In genomic region chr13:45455108-45455861, GRCm38 (mm10) we compare ENCODE assay signal across 8 mouse cellular contexts. TPM values are rescaled to one million over a fixed set of nuclear protein-coding genes. Genes with fewer than 3 reads are reported as not detected.
DNase-seq lines count a peak whose midpoint lies in the region; ATAC-seq and TF ChIP-seq lines count a peak whose summit lies in the region.

No protein-coding gene starts in this region.

- no peaks in the 10 kb centered on the region for H3K9me3 ChIP-seq in forebrain, embryonic 11.5 days (ENCODE audit: control insufficient read depth, low read length)
- no peaks in the 10 kb centered on the region for H3K9me3 ChIP-seq in forebrain, postnatal 0 days (ENCODE audit: low read length)
- H3K9me3 ChIP-seq in stomach, embryonic 16.5 days (replicated peaks; ENCODE audit: control insufficient read depth, low read length), result no peaks in the 10 kb centered on the region

- no peaks in the 10 kb centered on the region for H3K36me3 ChIP-seq in forebrain, embryonic 11.5 days (ENCODE audit: control insufficient read depth, insufficient read depth, low read length)
- no peaks in the 10 kb centered on the region for H3K36me3 ChIP-seq in forebrain, postnatal 0 days (ENCODE audit: insufficient read depth)
- H3K36me3 ChIP-seq in stomach, embryonic 16.5 days (ENCODE audit: control insufficient read depth, insufficient read depth, low read length), result no peaks in the 10 kb centered on the region

- WGBS in forebrain, embryonic 11.5 days, result 21% methylated on average over 15 of the region's 15 CpGs
- 28% methylated on average over 15 of the region's 15 CpGs for WGBS in forebrain, postnatal 0 days
- WGBS in stomach, embryonic 16.5 days, result 7% methylated on average over 15 of the region's 15 CpGs

- H3K4me3 ChIP-seq in forebrain, embryonic 11.5 days (ENCODE audit: low read depth, low read length), result no peak overlapping the region
- no peak overlapping the region for H3K4me3 ChIP-seq in forebrain, postnatal 0 days (ENCODE audit: low read depth, low read length)
- no peak overlapping the region for H3K4me3 ChIP-seq in stomach, embryonic 16.5 days (replicated peaks; ENCODE audit: low read length)

- intact Hi-C loops in left cerebral cortex, postnatal 36 days (cut with DNase I), result no loop called here

- no peaks in the 10 kb centered on the region for H3K27me3 ChIP-seq in forebrain, embryonic 11.5 days (ENCODE audit: control insufficient read depth, insufficient read depth, low read length)
- H3K27me3 ChIP-seq in forebrain, postnatal 0 days (ENCODE audit: insufficient read depth, low read length), result no peaks in the 10 kb centered on the region; the same call in 1 of the 2 replicates
- no peaks in the 10 kb centered on the region for H3K27me3 ChIP-seq in stomach, embryonic 16.5 days (ENCODE audit: control insufficient read depth, insufficient read depth, low read length)

- TF ChIP-seq CTCF in forebrain, postnatal 0 days (IDR thresholded peaks at IDR 0.05; ENCODE audit: low read depth), result no peak

- ATAC-seq in forebrain, embryonic 11.5 days (replicated peaks; ENCODE audit: low FRiP score), result 0 out of 2 replicates have a peak, but pooled peaks have one; percentile 30
- no peak for ATAC-seq in forebrain, postnatal 0 days
- peak; percentile 77; the same call in 1 of the 2 replicates for ATAC-seq in stomach, embryonic 16.5 days (ENCODE audit: insufficient read depth, low FRiP score)

- H3K9ac ChIP-seq in forebrain, embryonic 11.5 days (ENCODE audit: low read length), result peak overlapping the region; percentile 17; the same call in 1 of the 2 replicates
- no peak overlapping the region for H3K9ac ChIP-seq in forebrain, postnatal 0 days
- peak overlapping the region; percentile 34 for H3K9ac ChIP-seq in stomach, embryonic 16.5 days (ENCODE audit: low read length)

- no peak for DNase-seq in forebrain, embryonic 11.5 days (ENCODE audit: low spot score)
- DNase-seq in forebrain, postnatal 0 days, result no peak
- DNase-seq in adipocyte (ENCODE audit: low spot score), result peak; percentile 93
- DNase-seq in heart, adult 9 months (ENCODE audit: low spot score in 2 of 2), result peak; percentile 61 to 64
- DNase-seq in kidney, adult 8-10 months, result peak; percentile 72 to 76
- peak; percentile 30 for DNase-seq in lung, postnatal 14 days
- DNase-seq in left cerebral cortex, postnatal 36 days (ENCODE audit: low spot score in 2 of 2), result no peak

- H3K27ac ChIP-seq in forebrain, embryonic 11.5 days (ENCODE audit: low read depth, low read length), result peak overlapping the region; percentile 31; the same call in 1 of the 2 replicates
- no peak overlapping the region for H3K27ac ChIP-seq in forebrain, postnatal 0 days (ENCODE audit: low read depth, low read length)
- H3K27ac ChIP-seq in stomach, embryonic 16.5 days (ENCODE audit: low read length), result peak overlapping the region; percentile 90

- H3K4me1 ChIP-seq in forebrain, embryonic 11.5 days (replicated peaks; ENCODE audit: control insufficient read depth, insufficient read depth, low read length), result peaks cover 11% of the 10 kb centered on the region; the same call in 1 of the 2 replicates
- no peaks in the 10 kb centered on the region for H3K4me1 ChIP-seq in forebrain, postnatal 0 days (ENCODE audit: insufficient read depth)
- peaks cover 26% of the 10 kb centered on the region for H3K4me1 ChIP-seq in stomach, embryonic 16.5 days (ENCODE audit: control insufficient read depth, insufficient read depth, low read length)

- no peak overlapping the region for H3K4me2 ChIP-seq in forebrain, embryonic 11.5 days (ENCODE audit: low read depth, low read length, severe bottlenecking)
- no peak overlapping the region for H3K4me2 ChIP-seq in forebrain, postnatal 0 days (ENCODE audit: low read depth)
- peak overlapping the region; percentile 47 for H3K4me2 ChIP-seq in stomach, embryonic 16.5 days (ENCODE audit: low read depth, low read length)

RNA-seq across cellular contexts. Expression of gene Gmpr, which starts 52.0 kb away (rescaled TPM):
- 20.3 and 20.5 TPM in 2 replicates for polyA plus RNA-seq in forebrain, embryonic 11.5 days (2014; fragmentation: Nextera tagmentation; extraction: Ambion mirVana)
- 23.7 and 23.8 TPM in 2 replicates for total RNA-seq in forebrain, postnatal 0 days (2014; rRNA removed)
- 39.5 and 40.8 TPM in 2 replicates for polyA plus RNA-seq in forebrain, postnatal 0 days (2015; fragmentation: Nextera tagmentation; extraction: Ambion mirVana)
- polyA plus RNA-seq in stomach, embryonic 16.5 days (2015; fragmentation: Nextera tagmentation; extraction: Ambion mirVana), result 39.8 and 50.5 TPM in 2 replicates
- total RNA-seq in left cerebral cortex, postnatal 36 days (2021), result 10 to 100 TPM; 46.6 to 55.4 TPM

Comparison
In these comparisons a context has a peak if more than half of its experiments do, and no peak if none do; other contexts are left out.
1. DNase-seq: peak in adipocyte (single experiment), heart, adult 9 months (2 of 2), kidney, adult 8-10 months (2 of 2) and lung, postnatal 14 days (single experiment); none in forebrain, embryonic 11.5 days (single experiment), forebrain, postnatal 0 days (single experiment) and left cerebral cortex, postnatal 36 days (0 of 2).